Mouse (Mus musculus) brain, embryonic 14.5 days (tissue): ENCODE results near the gene Arid5b.

ENCODE experiments used
- CTCF ChIP-seq: fragments of 200-500 bp; IDR thresholded peaks from 2 replicates; pipeline ENCODE4 v1.5.1; 2012; ENCODE audit warnings: inconsistent platforms, mild to moderate bottlenecking, moderate library complexity, borderline replicate concordance; ENCODE audit not compliant: insufficient read depth, insufficient read length; ENCODE audit errors: extremely low read depth
- POLR2A ChIP-seq: fragments of 200-500 bp; IDR thresholded peaks from 2 replicates; pipeline ENCODE4 v1.6.1; 2012; ENCODE audit warnings: mild to moderate bottlenecking, inconsistent platforms, borderline replicate concordance; ENCODE audit not compliant: poor library complexity, insufficient read depth, insufficient read length, severe bottlenecking; ENCODE audit errors: extremely low read depth

- TF ChIP-seq CTCF: no peak
- TF ChIP-seq POLR2A: no peak
These were observed 182.1 kb downstream of the Arid5b start for GRCm38 (mm10) chr10:68096395-68096794.
